Mouse (Mus musculus) neutrophil, adult 5-6 weeks (primary cell): ENCODE measurements around the gene Tada3. TPM values are rescaled to one million over a fixed set of nuclear protein-coding genes. Genes with fewer than 3 reads are reported as not detected.

ENCODE experiments used
- ATAC-seq: fragments of 151-379, 151-347 bp; 2 replicates; pipeline ENCODE4 v1.8.0; 2017; ENCODE audit warnings: mild to moderate bottlenecking, moderate TSS enrichment; ENCODE audit not compliant: insufficient number of reproducible peaks, poor library complexity, low FRiP score, severe bottlenecking; ENCODE audit errors: extremely low read depth
- total RNA-seq: library from RNA; stranded (forward); fragments of 200-1000 nt; gene quantifications from 2 replicates; pipeline ENCODE4 v1.2.3, GENCODE M21; 2017

Gene Tada3
- total RNA-seq, 1 experiment from 2014 or later, result 27.2 TPM

DNA sequence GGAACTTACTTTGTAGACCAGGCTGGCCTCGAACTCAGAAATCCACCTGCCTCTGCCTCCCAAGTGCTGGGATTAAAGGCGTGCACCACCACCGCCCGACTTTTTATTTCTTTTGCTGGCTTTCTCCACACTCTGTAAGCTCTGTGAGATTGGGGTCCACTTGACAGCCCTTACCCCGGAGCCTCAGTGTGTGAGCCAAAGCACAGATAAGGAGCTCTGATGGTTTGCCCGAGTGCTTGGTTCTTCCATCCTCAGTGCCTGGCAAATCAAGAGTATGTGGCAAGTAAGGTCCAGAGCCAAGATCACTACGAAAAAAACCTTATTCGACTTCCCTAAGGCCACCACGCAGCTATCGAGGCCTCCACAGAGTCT lies 14.3 kb upstream of the Tada3 start:
- no peak for ATAC-seq

DNA sequence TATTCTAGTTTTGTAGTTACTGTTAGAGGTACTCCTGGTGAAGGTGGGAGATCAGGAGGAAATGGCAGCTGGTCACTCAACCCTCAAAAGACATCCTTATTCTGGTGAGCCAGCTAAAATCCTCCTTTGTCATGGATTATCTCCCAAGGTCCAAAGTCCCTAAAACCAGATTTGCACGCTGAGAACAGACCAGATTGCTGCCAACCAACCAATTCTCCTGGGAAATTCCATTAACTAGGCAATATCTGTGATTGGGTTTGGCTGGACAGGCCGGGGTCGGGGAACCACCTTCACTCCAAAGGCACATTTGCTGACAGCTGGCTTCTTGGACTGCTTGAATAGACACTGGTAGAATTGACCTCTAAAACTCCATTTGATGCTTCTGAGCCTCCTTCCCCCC lies 13.0 kb upstream of the Tada3 start:
- ATAC-seq, result no peak

DNA sequence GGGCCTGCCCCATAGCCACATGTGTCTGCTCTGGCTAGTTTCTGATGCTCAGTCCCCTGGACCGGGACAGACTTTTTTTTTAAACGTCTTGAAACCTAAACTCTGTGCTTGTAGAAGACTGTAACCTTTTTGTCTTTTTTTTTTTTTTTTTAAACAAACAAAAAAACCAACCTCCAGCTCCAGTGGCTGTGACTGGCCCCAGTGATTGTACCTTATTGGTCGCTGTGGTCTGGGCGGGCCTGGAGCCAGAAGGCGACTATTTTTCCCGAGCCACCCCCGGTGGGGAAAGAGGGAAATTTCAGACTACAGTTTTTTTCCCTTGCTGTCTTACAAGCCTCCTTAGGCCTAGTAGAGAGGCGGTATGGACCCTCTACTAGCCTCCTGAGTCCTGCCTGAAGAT lies 11.3 kb upstream of the Tada3 start, which contains the start of gene Ttll3:
TSS of gene Ttll3 (plus strand) at position 301 of the 400 bp plus-strand sequence.
- ATAC-seq, result no peak

DNA sequence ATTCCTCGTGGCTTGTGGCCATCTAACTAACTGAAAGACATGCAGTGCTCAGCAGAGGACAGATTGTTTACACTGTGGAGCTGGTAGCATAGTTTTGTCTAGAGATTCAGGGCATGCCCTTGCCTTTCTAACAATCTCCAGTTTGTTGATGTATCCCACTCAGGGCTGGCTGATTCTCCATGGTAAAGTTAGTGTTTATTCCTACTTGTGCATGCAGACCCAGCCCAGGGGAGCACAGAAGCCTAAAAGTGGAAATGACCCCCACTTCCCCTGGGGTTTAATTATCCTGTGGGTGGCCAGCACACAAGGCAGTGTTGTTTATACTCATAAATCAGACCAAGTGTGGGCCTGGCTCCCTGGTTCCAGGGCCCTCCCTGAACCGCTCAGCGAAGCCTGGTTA lies 8.3 kb upstream of the Tada3 start:
- ATAC-seq, result no peak

DNA sequence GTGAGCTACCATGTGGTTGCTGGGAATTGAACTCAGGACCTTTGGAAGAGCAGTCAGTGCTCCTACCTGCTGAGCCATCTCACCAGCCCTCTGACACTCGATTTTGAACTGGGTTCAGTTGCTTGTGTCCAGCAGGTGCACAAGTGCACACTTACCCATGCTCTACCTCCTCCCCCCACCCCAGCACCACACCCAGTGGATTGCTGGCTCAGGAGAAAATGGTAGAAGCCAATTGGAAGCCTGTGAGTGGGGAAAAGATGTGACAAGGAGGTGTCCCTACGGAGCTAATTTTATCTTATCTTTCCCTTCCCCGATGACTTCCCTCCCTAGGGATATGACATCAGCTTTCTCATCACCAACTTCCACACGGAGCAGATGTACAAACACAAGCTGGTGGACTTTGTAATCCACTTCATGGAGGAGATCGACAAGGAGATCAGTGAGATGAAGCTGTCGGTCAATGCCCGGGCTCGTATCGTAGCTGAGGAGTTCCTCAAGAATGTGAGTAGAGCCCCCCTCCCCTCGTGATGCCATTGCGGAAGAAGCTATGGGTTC lies 7.6 kb upstream of the Tada3 start:
- no peak for ATAC-seq

DNA sequence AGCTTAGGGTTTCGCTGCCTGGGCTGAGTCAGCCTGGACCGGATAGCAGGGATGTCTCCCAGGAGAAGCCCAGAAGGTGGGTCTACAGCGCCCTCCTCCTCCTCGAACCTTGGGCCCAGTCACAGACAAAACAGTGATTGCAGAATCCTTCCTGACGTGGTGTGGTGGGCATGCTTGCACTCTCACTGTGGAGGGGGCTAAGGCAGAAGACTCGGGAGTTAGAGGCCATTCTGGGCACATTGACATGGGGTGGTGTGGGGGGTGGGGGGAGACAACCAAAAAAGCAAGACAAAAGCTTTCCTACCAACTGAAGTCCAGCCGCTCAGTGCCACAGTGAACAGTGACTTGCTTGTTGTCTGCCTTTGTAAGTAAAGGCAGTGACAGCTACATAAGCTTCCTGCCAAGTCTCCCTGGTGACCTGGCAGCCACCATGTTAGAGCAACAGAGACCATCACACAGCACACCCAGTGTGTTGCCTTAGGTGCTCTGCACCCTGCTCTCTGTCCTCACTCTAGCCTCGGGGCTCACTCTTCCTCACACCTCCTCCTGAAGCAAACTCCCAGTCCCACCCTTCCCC lies 6.8 kb upstream of the Tada3 start:
- no peak for ATAC-seq

DNA sequence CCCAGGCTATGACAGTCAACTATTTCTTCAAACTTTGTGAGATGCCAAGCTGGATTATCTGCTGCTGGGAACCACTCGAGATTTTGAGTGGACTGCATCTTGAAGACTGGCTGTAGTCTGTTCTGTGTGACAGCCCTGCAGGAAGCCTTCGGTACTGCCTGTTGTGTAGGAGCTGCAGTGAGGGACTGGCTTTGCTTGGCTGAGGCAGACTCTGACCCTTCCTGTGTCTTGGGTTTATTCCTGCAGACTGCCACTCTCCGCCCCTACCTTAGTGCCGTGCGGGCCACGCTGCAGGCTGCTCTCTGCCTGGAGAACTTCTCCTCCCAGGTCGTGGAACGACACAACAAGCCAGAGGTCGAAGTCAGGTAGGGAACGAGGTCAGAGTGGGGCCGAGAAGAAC lies 2.8 kb upstream of the Tada3 start:
- ATAC-seq, result no peak

DNA sequence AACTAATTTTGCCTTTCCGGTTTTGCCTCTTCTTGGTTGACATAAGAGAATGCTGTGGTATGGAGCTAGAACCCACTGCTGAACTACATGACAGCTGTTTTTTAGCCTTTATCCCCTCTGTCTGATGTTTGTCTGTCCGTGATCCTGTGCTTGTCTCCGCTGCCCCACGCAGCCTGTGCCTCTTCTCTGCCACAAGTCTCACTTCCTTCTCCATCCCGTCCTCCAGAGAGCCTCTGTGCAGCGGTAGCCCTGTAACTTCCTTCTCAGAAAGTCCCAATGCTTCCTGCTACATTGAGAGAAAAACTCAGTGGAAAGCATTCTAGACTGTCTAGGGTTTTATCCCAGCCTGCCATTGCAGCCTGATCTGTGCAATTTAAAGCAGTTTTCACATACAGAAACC lies 1.6 kb upstream of the Tada3 start:
- ATAC-seq, result no peak

DNA sequence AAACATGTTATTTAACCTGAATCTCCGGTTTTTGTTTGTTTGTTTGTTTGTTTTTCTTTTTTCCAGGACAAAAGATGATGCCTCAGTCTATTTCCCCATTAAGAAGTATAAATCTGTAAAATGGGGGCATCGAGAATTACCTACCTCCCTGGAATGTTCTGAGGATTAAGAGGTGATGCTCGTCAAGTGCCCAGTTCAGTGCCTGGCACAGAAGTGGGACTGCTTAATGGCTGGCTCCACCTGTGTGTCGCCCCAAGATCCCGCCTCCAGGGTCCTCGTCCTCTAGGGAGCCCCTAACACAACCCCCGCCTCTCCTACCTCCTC lies 549 bp downstream of the Tada3 start:
- ATAC-seq, result no peak

DNA sequence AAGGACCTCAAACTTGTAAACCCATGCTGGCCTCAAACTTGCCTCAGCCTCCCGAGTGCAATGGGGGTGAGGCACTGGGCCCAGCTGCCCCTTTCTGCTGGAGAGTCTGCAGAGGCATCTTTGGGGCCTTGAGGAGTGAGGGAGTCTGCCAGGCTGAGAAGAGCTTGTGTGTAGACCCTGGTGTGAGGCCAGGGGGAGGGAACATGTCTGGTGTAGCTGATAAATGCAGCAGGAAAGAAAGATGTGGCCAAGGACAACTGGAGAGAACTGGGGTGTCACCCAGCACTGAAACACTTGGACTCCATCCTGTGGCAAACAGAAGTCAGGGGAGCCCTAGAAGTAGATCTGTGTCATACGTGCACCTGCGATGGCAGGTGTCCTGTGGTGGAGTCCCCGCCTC lies 4.2 kb downstream of the Tada3 start:
- no peak for ATAC-seq

DNA sequence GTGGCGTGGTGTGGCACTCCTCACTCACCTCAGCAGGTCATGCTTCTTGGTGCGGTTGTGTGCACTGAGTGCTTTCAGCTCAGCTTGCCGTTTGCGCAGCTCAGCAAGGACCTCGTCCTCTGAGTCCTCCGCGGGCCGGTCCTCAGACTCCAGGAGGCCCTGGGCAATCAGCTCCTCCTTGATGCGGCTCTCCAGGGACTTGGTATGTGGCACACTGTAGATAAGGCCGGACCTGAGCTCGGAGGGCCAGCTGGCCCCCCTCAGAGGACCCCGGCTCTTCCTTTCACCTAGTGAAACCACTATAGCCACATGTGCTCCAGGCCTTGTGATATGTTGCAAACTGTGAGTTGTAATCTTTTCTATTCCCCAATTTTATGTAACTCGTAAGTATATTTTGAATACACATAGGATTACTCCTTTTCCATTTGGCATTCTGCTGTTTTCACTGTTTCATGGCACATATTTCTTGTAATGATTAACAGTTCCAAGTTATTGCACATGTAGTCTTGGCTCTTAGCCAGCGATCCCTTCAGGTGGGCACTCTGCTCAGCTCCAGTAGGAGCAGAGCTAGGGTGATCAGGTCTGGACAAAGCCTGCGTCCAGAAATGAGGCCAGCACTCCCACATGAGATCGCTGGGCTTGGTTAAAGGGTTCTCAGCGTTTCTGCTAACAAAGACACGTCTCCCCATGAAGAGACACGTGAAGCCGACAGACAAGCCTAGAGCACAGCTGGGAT lies 7.3 kb downstream of the Tada3 start:
- ATAC-seq, result no peak

DNA sequence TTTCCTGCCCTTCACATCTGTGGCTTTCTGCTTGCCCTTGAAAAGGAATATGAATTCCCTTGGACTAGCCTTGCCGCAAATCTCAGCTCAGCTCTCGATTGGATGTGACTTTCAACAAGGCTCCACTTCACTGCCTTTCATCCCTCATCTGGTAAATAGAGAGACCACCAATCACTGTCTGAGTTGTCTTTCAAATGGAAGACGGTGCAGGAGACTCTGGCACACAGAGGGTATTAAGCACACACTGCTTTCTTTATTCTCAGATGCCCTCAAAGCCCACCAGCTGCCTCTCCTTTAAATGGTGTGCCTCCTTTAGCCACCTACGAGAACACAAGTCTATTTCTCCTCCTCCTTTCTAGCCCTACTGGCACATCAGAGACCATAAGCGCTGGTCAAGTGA lies 9.1 kb downstream of the Tada3 start:
- ATAC-seq, result no peak

DNA sequence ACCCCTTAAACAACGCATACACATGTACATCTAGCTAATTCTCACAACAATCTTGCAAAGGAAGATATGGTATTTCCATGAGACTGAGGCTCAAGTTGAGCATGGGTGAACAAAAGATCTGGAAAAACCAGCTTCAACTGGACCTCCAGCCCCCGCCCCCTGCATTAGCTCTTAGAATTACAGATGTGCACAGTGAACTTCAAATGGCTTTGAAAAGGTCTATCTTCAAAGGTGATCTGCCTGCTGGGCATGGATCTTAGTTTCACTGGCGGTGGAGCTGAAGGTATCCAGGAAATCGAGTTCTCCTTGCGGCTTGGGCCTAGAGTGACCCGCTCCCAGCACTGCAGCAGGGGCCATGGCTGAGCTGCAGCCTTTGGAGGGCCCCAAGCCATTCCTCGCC lies 9.6 kb downstream of the Tada3 start:
- ATAC-seq, result no peak

DNA sequence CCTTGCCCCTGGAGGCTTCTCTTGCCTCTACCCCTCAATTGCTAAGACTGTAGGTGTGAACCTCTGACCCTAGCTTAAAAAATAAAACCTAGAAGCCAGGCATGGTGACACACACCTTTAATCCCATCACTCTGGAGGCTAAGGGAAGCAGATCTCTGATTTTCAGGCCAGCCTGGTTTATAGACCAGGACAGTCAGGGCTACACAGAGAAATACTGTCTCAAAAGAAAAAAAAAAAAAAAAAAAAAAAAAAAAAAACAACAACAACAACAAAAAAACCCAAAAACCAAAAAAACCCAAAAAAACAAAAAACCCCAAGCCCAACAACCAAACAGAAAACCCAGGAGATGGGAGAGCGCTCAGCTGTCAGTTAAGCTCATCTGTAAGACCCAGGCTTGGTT lies 10.1 kb downstream of the Tada3 start:
- ATAC-seq, result no peak

DNA sequence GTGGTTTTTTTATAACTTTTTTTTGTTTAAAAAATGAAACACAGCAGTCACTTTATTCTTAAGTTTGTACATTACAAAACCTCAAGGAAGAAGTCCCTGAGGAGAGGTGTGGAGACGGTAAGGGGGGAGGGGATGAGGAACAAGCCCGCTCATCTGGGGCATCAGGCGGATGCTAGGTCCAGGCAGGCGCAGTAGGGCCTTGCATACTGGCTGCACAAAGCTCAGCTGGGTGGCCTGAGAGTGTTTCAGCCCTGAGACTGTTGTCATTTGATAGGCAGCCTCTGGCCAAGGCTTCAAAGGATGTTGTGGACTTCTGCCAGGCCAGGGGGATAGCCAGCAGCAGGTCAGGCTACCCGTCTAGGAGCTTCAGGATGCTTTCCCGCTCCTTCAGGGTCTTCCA lies 11.0 kb downstream of the Tada3 start:
- ATAC-seq, result no peak

DNA sequence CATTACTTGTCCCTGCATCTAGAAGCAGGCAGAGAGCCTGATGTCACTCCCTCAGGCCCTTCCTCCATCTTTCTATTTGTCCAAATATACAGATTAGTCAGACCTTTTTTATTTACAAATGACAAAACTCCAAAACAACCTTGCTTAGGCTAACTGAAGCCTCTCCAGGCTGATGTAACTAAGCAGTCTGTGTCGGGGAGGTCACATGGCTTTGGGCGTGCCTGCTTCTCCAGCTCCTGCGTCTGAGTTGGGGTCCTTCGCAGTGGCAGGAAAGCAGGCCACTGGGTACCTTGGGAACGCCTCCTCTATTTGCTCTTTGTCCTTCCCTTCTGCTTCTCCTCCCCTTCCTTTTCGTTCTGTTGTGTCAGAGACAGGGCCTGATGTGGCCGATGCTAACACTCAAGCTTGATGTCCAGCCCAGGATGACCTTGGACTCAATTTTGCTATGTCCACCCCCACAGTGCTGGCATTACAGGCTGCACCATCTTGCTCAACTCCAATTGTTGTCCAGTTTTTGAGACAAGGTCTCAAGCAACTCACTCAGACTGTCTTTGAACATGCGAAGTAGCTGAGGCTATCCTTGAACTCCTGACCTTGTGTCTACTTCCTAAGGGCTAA lies 13.1 kb downstream of the Tada3 start:
- ATAC-seq, result no peak

DNA sequence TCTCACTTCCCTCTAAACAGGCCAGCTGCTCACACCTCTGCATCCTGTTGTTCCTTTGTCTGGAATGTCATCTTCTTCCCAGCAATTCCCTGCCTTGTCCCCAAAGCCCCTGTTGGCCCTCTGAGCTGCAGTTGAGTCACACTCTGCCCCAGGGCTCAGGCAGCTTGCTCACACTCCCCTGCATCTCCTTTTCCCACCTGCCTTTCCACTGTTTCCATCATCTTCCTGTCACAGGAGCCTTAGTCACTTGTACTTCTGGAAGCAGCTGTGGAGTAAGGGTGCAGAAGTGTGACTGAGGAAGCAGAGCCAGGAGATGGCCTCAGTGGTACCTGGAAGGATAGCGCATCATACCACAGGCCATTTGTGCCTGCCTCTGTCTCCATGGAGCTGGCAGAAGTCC lies 15.4 kb downstream of the Tada3 start:
- ATAC-seq, result no peak

DNA sequence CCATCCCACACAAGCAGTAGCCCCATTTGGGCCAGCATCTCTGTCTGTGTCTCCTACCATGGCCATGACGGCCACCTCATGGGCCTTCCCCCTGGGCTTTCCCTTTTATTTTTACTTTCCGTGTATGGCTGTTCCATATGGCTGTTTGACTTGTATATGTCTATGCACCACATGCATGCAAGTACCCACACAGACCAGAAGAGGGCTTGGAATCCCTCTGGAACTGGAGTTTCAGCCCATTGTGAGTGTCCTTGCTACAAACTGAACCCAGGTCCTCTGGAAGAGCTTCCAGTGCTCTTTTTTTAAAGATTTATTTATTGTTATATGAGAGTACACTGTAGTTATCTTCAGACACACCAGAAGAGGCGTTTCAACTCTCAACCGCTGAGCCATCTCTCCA lies 16.2 kb downstream of the Tada3 start:
- ATAC-seq, result no peak

DNA sequence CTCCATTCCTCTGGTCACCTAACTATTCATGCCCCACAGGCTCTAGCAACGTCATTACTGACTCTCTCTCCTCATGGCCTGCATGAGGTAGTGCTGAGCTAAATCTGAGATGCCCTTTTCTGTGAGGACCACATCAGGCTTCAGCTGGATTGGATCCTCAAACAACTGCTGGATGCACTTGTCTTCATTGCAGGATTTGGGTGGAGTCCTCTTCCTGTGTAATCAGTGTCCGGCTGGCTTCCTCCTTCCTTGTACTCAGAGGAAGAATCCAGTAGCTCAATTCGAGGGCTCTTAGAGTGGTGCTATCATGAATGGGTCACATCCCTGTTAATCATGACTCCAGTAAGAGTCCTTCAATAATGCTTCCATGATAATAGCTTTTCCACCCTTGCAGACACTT lies 24.0 kb downstream of the Tada3 start:
- no peak for ATAC-seq

DNA sequence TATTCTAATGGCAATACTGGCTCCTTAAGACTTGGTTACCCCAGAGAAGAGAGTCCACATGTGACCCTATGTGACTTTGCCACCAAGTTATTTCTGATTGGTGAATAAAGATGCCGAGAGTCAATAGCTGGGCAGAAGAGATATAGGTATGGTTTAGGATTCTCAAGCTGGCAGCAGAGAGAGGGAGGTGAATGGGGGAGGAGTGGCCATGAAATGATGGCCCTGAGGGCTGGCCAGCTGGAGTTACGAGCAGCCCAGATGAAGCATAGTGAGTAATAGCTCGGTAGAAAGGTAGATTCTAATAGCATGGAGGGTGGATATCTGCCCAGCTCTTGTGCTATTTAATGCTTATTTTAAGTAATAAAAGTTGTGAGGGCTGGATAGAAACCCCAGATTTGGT lies 24.9 kb downstream of the Tada3 start:
- ATAC-seq, result no peak
